Mouse (Mus musculus) layer of hippocampus, postnatal 14 days (tissue): ENCODE measurements at regions not wholly inside any gene's neighbourhood (a gene's known extent, or its start where the extent isn't known, plus 50 kb on each side); places are given as distances from the start of the nearest gene placed in this dataset.

Experiments used
- DNase-seq, 2 experiments: peaks; one replicate each; pipeline ENCODE4 v3.0.0; 2021 to 2022; ENCODE audit warnings: low spot score in 2 of 2, mixed read lengths in 1 of 2

- DNase-seq: peak; percentile 41 to 51
Measured at GRCm38 (mm10) chr9:52849931-52850330, 170.4 kb upstream of the AI593442 start.

DNA sequence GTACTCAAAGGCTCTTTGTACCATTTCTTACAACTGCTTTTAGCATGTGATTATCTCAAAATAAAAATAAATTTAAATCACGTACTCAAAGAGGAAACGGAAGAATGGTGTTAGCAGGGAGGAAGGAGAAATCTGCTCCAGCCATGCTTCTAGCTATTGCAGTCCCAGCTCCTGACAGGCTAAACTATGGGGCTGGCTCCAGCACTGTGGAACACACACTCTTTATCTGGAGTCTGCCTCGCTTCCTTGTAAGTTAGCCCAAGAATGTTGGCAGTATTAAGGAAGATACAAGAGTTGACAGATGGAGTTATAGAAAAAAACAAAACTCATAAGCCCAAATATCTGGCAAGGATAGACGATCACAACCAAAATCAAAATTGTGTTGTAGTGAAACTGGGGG is 161.5 kb upstream of the AI593442 start:
- DNase-seq: no peak

GRCm38 (mm10) chr9:52839996-52840395 is 160.4 kb upstream of the AI593442 start:
- no peak for DNase-seq

- no peak for DNase-seq
Measured at GRCm38 (mm10) chr9:52836151-52836630, 156.6 kb upstream of the AI593442 start.

- no peak for DNase-seq
Measured at GRCm38 (mm10) chr9:52835481-52836150, 156.0 kb upstream of the AI593442 start.

DNA sequence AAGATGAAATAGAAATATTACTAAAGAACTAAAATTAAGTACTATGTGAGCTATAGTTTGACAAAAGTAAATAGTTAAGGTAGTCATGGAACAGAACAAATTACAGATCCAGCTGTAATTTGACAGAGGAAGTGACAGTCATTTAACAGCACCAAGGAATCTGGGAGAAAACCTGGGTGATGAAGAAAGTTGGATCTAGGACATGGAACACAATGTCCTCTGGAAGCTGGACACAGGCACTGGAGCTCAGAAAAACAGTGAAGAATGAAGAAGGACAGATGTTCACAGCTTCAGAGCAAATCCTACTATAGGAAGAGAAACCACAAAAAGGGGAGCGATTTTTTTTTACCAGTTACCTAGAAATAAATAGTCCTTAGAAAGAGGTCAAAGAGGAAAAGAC is 147.2 kb upstream of the AI593442 start:
- DNase-seq: no peak

DNA sequence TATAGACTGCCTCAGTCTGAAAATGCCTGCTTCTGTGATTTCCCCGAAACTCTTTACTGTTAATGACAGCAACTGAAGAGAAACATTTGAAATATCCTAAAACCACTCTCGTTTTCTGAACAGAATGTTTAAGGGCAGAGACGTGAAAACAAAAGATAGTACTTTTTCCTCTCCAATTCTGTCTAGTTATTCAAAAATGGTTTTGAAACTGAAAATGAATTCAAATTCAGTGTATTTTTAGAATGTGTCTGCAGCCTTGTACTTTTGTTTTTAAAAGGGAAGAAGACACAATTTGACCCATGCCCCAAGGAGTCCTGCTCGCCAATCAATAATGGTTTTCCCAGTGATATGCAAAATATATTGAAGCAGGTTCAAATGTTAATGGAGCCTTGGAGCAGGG is 136.7 kb upstream of the AI593442 start:
- DNase-seq: no peak

DNA sequence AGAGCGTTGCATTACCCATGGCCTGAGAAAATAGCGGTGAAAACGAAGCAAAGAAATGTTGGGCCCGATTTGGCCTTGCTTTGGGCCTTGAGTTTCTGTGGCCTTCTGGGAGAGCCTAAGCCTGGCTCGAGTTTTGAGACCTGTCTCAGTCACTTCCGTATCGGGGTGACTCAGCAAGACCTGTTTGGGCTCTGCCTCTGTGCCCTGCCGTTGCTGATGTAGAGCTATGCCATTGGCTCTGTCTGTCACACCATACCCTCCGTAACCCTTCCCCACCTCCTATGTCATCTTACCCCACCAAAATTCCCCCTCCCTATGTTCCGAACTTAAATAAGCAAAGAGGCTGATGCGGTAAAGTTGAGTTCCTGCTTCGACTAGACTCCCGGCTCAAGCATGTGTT is 123.4 kb upstream of the AI593442 start:
- no peak for DNase-seq

DNA sequence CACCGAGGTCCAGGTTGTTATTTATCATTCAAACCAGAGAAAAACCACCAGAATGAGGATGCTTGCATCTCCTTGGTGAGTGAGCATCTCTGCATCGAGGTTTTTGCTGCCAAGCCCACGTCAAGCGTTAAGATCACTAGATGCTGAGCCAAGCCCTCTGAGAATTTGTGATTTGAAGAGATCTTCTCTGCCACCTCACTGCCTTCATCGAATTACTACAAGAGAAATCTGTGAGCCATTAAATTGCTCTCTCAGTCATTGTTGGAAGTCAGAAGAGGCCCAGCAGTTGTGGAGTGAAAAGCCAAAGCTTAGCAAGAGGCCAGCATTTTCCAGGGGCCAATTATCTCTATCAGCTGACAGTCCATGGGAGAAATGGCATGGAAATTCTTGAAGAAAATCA is 122.2 kb upstream of the AI593442 start:
- no peak for DNase-seq

DNA sequence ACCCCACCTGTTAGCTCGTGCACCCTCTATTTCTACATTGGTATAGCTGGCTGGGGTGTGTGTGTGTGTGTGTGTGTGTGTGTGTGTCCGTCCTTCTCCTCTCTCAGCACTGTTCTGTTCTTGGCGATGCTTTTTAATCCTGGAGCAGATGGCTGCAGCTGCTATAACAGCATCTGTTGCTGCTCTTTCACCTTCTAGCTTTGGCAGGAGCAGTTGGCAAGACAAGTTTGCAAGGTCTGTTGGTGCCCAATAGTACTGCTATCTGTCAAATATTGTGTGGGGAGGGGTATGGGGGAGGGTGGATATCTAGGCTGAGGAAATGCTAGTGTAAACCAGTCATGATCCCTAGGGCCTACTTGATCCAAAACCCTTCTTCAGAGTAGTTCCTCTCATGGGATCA is 120.9 kb upstream of the AI593442 start:
- peak in 1 of 2 experiments; percentile 33 for DNase-seq

- no peak for DNase-seq
Measured at GRCm38 (mm10) chr9:52792596-52792995, 113.0 kb upstream of the AI593442 start.

GRCm38 (mm10) chr9:52782520-52782919 is 102.9 kb upstream of the AI593442 start:
- DNase-seq: no peak

GRCm38 (mm10) chr9:52776542-52776941 is 97.0 kb upstream of the AI593442 start:
- no peak for DNase-seq

DNA sequence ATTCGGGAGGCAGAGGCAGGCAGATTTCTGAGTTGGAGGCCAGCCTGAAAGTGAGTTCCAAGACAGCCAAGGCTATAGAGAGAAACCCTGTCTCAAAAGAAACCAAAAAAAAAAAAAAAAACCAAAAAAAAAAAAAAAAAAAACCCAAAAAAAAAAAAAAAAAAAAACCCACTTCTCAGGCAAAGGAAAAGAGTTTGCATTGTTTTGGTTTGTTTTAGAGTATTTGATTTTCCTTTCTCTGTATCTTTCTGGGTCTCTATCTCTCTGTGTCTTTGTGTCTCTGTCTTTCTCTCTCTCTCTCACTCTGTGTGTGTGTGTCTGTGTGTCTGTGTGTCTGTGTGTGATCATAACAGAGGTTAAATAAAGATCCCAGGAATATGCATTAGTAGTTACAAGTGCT is 95.7 kb upstream of the AI593442 start:
- DNase-seq: no peak

DNA sequence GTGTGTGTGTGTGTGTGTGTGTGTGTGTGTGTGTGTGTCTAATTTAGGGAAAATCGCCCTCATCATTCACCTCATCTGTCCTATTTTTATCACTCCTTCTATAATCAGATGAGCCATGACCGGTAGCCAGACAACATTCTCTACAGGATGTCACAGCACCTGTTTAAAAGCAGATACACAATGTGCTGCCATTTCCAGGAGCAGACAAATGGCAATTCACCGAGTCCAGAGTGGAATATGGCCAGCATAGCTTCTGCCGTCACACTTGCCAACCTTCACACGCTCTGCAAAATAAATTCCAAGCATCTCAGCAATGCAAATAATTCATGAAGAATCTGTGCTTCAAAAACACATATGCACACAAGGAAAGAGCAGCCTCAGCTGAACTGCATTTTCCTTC is 88.5 kb upstream of the AI593442 start:
- peak; percentile 65 to 84 for DNase-seq

- DNase-seq: no peak
Measured at GRCm38 (mm10) chr9:52765809-52766208, 86.2 kb upstream of the AI593442 start.

DNA sequence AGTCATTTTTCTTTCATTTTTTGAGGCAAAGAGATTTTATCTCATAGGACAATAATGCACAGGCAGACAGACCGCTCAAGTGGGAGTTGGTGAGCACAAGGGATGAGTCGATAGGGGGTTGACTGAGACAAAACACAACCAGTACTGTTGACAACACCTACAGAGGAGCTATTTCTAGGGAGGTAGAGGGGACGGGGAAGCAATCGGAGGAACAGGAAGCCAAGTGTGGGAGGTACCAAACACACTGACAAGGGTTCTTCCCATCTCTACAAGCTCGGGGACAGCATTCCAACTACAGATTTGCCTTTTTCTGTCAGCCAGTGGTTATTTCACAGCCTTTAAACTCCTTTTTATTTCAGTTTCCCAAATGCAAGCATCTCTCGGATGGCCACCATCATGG is 83.3 kb upstream of the AI593442 start:
- DNase-seq: peak in 1 of 2 experiments; percentile 49

GRCm38 (mm10) chr9:52761257-52761656 is 81.7 kb upstream of the AI593442 start:
- DNase-seq: no peak

- DNase-seq: no peak
Measured at GRCm38 (mm10) chr9:52748366-52748765, 68.8 kb upstream of the AI593442 start.

DNA sequence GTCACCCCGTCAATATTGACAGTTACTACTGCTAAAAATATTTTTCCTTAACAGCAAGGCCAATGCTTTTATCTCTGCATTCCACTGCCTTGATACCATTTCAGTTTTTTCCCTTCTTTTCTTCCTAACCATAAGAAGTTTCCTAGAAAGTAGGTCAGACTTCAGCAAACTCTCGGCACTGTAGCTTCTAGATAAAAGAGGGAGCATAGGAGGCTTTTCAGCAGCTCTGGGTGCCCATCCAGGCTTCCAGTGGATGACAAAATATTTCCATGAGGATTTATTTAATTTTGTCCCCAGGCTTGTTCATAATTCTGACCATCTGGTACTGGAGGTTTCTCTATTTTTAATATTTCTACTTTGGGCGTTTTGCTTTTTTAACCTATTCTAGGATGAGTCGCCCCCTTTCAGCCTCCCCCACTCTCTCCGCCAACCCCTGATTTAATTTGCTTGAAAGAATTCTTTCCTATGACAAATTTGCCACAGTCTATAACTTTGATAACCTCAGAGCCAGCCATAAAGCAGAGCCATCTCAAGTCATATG is 59.0 kb upstream of the AI593442 start:
- DNase-seq: no peak
